Mouse (Mus musculus) cortical plate, adult 2 months (tissue): ENCODE data around the gene Cyba.

Experiments used
- CTCF ChIP-seq: fragments of 200-500 bp; IDR thresholded peaks from 2 replicates; pipeline ENCODE4 v1.5.1; 2011; ENCODE audit warnings: mild to moderate bottlenecking, control low read depth, low read length; ENCODE audit not compliant: insufficient read depth; ENCODE audit errors: extremely low read depth
- POLR2A ChIP-seq: fragments of 200-500 bp; IDR thresholded peaks from 2 replicates; pipeline ENCODE4 v1.6.1; 2011; ENCODE audit warnings: mild to moderate bottlenecking, low read length, control low read depth; ENCODE audit not compliant: insufficient read depth; ENCODE audit errors: extremely low read depth

DNA sequence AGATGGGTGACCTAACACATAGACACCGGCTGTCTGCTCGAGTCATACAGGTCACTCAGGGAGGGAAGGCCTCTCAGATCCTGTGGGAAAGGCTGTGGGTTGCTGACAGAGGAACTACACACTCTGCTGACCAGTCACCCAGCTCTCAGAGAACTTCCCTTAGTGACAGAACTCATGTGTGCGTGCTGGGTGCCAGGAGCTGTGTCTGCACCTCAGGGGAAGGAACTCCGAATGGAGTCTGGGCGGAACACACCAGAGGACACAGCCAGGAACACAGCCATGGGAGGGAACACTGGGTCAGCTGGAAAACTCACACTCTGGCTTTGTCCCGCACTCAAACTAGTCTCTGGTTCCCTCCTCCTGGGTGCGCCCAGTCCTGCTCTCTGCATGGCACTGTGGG, 25.1 kb downstream of the Cyba start:
- TF ChIP-seq CTCF (no peak), POLR2A (no peak)
